Mouse (Mus musculus): ENCODE data around the gene Nfia.

Nfia gene

DNA sequence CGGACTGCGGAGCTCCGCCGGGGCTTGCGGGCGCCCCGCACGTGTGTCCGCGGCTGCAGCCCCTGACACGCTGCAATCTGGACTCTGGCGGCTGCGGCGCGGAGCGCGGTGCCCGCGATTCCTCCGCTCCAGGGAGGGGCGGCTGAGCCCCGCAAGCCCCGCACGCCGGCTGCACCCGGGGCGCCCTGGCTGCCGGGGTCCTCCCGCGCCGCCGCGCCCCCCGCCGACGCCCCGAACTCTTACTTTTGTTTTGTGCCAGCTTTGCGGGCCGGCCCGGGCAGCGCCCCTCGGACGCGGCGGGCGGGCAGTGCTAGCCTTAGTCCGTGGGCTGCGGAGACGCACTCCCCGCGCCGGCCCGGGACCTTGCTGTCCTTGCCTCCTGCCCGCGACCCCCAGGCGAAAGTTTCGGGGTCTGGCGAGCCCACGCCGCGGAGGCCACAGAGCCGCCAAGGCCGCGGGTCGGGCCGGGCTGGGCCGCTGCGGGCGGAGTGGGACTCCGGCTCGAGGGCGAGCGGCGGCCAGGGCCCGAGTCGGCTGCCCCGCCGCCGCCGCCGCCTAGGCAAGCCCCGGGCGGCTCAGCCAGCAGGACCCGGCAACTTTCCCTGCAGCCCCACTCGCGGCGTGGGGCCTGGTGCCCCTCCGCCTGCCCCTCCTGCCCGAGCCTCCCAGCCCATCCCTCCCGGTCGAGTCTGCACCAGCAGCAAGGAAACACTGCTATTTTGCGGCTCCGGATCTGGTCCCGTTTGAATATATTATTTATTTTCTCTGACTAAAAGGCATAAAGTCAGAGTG lies 5.9 kb downstream of the Nfia start:
- in situ Hi-C loops (cut with MboI; ENCODE audit: low pct_unique_long_range_greater_than_20kb in 1 of 2, low sequenced_read_pairs in 2 of 2, unreplicated experiment in 1 of 2): no loop called here

DNA sequence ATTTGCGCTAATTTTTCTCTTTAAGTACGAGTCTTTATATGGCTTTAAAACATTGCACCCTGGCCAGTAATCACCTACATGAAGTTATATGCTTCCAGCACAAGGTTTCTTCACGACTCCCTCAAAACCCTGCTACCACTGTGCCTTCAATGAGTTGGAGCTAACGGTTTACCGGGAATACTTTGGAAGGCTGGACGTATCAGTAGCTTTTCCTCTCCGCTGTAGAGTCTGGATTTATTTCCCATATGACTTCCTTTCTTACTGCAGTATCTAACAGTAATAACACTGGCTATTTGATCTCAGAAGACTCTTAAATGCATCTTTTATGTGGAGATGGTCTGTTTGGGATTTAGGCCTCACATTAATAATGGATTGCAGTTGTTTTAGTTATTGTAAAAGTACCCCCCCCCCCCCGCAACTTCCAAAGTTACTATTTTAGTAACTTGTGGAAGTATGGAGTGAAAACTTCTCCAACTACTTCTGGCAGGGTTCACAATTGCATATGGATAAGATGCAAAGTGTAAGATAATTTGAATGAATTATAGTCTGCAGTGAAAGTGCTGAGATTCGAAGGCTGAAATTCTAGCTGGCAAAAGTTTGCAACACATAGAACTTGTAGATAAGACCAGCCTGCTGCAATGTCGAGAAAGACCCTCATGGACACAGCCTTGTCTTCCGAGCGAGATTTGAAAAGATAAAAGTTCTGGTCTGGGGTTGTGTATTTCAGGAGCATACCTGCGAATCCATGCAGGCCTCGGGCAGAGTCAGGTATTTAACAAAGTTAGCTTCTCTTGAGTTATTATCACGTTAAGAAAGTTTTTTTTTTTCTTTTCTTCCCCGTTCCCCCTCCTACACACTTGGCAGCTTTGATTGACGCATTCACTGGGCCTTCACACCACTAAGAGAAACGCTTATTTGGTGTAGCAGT lies 6.7 kb downstream of the Nfia start:
- in situ Hi-C loops (cut with MboI; ENCODE audit: low pct_unique_long_range_greater_than_20kb in 1 of 2, low sequenced_read_pairs in 2 of 2, unreplicated experiment in 1 of 2): no loop called here

DNA sequence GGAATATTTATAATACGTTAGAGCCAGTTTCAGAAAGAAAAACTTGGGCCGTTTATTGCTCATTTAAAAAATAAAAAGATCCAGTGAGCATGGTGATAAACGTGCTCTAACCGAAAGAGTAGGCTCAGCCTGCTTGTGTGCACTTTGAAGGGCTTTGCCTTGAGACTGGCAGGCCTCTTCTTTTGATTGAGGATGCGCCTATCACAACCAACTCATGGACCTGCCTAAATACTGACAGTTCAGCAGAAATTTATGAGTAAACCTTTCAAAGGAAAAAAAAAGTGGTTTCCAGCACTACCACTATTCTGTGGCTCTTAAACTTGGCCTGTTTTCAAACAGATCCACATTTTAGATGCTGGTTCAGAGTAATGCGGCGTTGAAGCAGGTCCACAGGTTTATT lies 7.5 kb downstream of the Nfia start:
- in situ Hi-C loops (cut with MboI; ENCODE audit: low pct_unique_long_range_greater_than_20kb in 1 of 2, low sequenced_read_pairs in 2 of 2, unreplicated experiment in 1 of 2): no loop called here

DNA sequence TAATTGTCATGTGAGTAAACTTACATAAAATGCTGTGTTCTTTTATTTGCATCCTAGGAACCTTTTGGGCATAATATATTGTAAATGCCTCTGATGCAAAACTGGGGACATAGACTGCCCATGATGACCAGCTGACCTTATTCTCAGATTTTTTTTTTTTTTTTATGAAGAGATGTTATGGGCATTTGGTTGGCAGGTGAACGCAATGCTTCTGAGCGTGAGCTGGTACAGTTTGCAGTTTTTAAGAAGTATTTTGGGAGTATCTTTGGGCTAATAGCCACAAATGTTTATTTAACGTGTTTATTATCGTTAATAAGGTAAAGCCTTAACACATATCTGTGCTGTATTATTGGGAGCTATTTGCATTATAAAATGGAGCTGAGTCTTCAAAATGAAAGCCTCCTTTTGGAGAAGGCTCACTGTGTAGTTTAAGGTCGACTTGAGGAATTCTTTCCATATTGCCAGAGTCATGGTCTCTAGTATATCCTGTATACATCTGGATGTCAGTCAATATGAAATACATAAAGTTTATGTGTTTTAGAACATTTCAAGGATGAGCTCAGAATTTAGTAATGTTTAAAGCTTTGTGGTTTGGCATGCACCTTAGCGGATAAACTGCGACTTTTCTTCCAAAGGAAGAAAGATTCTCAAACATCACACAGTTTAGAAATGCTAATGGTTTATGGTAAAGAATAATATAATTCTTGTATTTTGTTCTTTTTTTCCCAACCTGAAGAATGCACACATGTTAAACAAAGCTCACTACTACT lies 8.3 kb downstream of the Nfia start:
- in situ Hi-C loops (cut with MboI; ENCODE audit: low pct_unique_long_range_greater_than_20kb in 1 of 2, low sequenced_read_pairs in 2 of 2, unreplicated experiment in 1 of 2): no loop called here

DNA sequence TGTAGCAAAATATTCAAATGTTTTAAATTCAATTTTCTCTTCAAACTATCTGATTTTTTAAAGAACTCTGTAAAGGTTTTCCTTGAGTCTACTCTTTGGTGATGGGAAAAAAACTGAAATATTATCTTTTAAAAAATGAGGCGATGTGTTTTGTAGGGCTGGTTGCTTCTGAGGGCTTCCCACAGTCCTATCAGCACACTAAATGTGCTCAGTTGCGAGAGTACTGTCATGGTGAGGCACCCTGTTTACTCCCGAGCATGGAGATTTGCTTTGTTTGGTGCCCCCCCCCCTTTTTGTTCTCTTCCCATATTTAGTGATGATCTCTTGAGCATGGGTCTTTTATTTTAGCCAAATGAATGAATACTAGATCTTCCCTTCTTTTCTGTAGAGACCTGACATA lies 9.5 kb downstream of the Nfia start:
- in situ Hi-C loops (cut with MboI; ENCODE audit: low pct_unique_long_range_greater_than_20kb in 1 of 2, low sequenced_read_pairs in 2 of 2, unreplicated experiment in 1 of 2): no loop called here

- in situ Hi-C loops (cut with MboI; ENCODE audit: low pct_unique_long_range_greater_than_20kb in 1 of 2, low sequenced_read_pairs in 2 of 2, unreplicated experiment in 1 of 2): no loop called here
These were observed 10.0 kb downstream of the Nfia start for GRCm38 (mm10) chr4:97782497-97782896.

- in situ Hi-C loops (cut with MboI; ENCODE audit: low pct_unique_long_range_greater_than_20kb in 1 of 2, low sequenced_read_pairs in 2 of 2, unreplicated experiment in 1 of 2): no loop called here
These were observed 10.7 kb downstream of the Nfia start for GRCm38 (mm10) chr4:97783073-97783879.

GRCm38 (mm10) chr4:97784236-97784635 lies 11.7 kb downstream of the Nfia start:
- in situ Hi-C loops (cut with MboI; ENCODE audit: low pct_unique_long_range_greater_than_20kb in 1 of 2, low sequenced_read_pairs in 2 of 2, unreplicated experiment in 1 of 2): no loop called here

DNA sequence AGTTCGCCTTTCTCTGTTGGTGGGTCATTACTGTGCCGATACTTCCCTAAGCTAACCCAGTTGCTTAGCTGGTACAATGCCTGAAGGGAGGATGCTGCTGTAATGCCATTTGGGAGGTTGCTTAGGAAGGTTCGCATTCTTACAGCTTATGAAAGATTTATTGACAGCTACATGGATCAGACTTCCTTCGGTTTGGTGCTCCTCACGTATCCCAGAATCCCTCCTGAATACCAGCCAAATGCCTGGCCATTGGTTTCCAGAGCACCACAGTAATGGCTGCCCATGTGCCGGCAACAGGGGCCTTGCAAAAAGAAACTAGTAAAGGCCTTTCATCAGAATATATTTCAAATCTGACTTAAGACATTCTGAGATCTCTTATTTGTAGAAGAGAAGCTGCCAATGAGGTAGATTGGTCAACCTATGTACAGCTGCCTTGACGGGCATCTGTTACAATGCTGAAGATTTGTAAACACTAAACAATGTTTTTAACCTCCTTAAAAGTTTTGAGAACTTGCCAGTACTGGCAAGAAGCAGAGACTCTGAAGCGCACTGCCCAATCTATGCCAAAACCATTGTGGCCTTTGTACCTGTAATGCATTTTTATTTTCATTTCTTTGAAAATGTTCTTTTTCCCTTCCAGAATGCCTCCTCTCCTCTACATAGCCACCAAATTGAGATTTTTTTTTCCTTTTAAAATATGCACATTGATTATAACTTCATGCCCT lies 13.2 kb downstream of the Nfia start:
- in situ Hi-C loops (cut with MboI; ENCODE audit: low pct_unique_long_range_greater_than_20kb in 1 of 2, low sequenced_read_pairs in 2 of 2, unreplicated experiment in 1 of 2): no loop called here

GRCm38 (mm10) chr4:97786571-97786970 lies 14.0 kb downstream of the Nfia start:
- in situ Hi-C loops (cut with MboI; ENCODE audit: low pct_unique_long_range_greater_than_20kb in 1 of 2, low sequenced_read_pairs in 2 of 2, unreplicated experiment in 1 of 2): no loop called here

DNA sequence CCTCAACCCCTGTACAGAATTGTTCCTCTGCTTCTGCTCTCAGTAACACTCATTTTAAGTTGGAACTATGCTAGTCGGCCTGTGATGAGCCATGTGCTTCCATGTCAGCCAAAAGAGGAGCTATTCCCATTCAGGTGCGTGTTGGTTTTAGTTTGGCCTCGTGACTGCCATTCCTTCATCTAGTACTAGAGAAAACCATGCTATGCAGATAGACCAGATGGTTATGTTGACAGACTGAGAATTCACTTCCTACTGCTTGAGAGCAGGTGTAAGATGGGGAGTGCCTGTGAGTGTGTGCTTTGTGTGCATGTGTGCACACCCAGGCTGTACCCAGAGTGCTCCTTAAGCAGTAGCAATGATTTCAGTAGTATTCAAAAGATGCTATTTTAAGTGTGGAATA lies 15.0 kb downstream of the Nfia start:
- in situ Hi-C loops (cut with MboI; ENCODE audit: low pct_unique_long_range_greater_than_20kb in 1 of 2, low sequenced_read_pairs in 2 of 2, unreplicated experiment in 1 of 2): no loop called here

DNA sequence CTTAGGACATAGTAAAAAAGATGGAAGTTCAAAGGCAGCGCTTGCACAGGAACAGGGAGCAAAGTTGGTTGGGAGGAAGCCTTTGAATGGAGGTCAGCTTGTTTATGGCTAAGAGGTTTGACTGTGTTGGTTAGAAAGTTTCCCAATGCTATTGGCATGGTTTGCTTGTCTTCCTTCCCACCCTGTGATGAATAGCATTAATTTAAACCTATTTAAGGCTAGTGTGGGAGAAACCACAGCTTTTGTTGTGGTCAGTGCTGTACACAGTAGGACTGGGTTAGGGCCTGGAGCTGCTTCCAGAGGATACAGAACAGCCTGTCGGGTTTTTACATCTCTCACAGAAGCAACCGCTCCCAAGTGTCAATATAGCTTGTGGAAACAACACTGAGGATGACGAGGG lies 16.0 kb downstream of the Nfia start:
- in situ Hi-C loops (cut with MboI; ENCODE audit: low pct_unique_long_range_greater_than_20kb in 1 of 2, low sequenced_read_pairs in 2 of 2, unreplicated experiment in 1 of 2): no loop called here

DNA sequence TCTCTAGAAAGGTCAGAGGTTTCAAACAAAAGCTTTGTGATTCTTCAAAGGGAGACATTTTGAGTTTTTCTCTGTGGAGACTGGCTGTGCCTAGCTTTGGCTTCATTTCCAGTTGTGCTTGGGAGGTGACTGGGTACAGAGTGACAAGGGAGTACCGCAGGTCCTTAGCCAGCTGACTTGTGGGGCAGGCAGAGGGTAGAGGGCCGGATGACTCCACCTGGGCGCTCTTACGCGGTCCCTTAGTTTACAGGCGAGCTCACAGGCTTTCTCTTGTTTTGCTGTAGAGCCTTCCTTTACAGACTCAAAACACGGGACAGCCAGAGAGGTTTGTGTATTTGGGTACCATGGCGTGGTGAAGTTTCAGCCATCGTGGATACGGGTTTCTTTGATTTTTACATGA lies 21.4 kb downstream of the Nfia start:
- in situ Hi-C loops (cut with MboI; ENCODE audit: low pct_unique_long_range_greater_than_20kb in 1 of 2, low sequenced_read_pairs in 2 of 2, unreplicated experiment in 1 of 2): no loop called here

DNA sequence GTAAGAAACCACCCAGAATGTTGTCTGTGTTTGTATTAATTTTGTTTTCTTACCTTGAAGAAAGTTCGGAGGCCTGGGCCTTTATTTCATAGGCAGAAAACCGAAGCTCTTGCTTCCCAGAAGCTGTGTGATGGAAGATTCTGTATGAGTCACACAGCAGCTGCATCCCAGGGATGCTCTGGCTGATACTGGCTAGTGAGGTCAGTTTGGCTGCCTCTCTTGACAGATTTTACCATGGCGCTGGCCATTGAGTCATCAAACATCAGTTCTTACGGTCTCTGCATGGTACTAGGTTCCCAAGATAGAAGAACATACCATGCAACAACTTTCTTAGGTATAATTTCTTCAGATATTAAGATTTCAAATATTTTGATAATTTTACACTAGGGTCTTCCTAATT lies 22.3 kb downstream of the Nfia start:
- in situ Hi-C loops (cut with MboI; ENCODE audit: low pct_unique_long_range_greater_than_20kb in 1 of 2, low sequenced_read_pairs in 2 of 2, unreplicated experiment in 1 of 2): no loop called here

- in situ Hi-C loops (cut with MboI; ENCODE audit: low pct_unique_long_range_greater_than_20kb in 1 of 2, low sequenced_read_pairs in 2 of 2, unreplicated experiment in 1 of 2): no loop called here
These were observed 23.4 kb downstream of the Nfia start for GRCm38 (mm10) chr4:97795957-97796356.

DNA sequence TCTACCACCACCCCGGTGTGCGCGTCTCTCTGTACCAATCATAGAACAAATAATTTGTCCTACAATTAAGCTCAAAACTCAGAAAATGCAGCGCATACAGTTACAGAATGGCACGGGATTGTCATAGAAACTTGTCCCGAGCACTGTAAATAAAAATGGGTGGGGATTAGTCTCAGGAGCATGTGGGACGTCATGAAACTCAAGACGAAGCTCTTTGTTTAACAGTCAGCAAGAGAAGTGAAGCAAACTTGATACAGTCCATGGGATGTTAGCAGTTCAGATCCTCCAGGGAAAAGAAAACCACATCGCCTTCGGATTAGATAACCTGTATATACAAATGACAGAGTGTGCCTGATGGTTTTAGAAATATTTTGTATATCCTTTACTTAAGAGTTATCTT lies 24.0 kb downstream of the Nfia start:
- in situ Hi-C loops (cut with MboI; ENCODE audit: low pct_unique_long_range_greater_than_20kb in 1 of 2, low sequenced_read_pairs in 2 of 2, unreplicated experiment in 1 of 2): no loop called here

DNA sequence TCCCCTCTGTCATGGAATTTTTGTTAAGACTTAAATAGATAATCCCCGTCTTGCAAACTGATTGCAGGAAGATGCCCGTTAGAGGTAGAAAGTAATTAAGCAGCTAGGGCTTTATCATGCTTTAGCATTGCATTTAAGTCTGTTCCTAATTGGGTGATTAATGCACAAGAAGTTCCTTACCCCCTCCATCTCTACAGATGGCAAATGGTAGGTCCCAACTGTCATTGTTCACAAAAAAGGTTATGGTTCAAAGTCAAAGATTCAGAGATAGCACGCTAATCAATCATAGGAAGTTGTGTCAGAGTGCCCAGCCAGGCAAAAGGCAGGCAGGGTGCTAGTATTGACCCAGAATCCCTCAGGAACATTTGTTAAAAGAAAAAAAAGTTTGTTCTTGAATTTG lies 31.3 kb downstream of the Nfia start:
- in situ Hi-C loops (cut with MboI; ENCODE audit: low pct_unique_long_range_greater_than_20kb in 1 of 2, low sequenced_read_pairs in 2 of 2, unreplicated experiment in 1 of 2): no loop called here

- in situ Hi-C loops (cut with MboI; ENCODE audit: low pct_unique_long_range_greater_than_20kb in 1 of 2, low sequenced_read_pairs in 2 of 2, unreplicated experiment in 1 of 2): no loop called here
These were observed 32.1 kb downstream of the Nfia start for GRCm38 (mm10) chr4:97804638-97805037.

Data from mouse embryonic stem cell (cell line).